Mouse (Mus musculus) erythroblast, embryonic 14.5 days (primary cell): ENCODE measurements around the gene Slc11a1. TPM values are rescaled to one million over a fixed set of nuclear protein-coding genes. Genes with fewer than 3 reads are reported as not detected.
A peak's percentile ranks its signal among the peaks of the same experiment; 100 is the strongest.

Experiments
- H3K27me3 ChIP-seq: 2 replicates; pipeline ENCODE4 v1.6.1; 2012; ENCODE audit warnings: inconsistent platforms; ENCODE audit not compliant: control insufficient read depth
- H3K36me3 ChIP-seq: 2 replicates; pipeline ENCODE4 v1.6.1; 2012; ENCODE audit warnings: mild to moderate bottlenecking, inconsistent platforms; ENCODE audit not compliant: control insufficient read depth
- H3K4me1 ChIP-seq: 2 replicates; pipeline ENCODE4 v1.6.1; 2012; ENCODE audit warnings: inconsistent platforms; ENCODE audit not compliant: control insufficient read depth
- H3K4me3 ChIP-seq: replicated peaks from 2 replicates; pipeline ENCODE3; 2012; ENCODE audit warnings: moderate library complexity, mild to moderate bottlenecking, inconsistent platforms
- H3K9me3 ChIP-seq: 2 replicates; pipeline ENCODE4 v1.6.1; 2012; ENCODE audit warnings: low read length, inconsistent platforms, mixed read lengths; ENCODE audit not compliant: control insufficient read depth
- GATA1 ChIP-seq: IDR thresholded peaks from 2 replicates; pipeline ENCODE4 v1.6.1; 2012; ENCODE audit warnings: low read length, inconsistent platforms, mixed read lengths
- TAL1 ChIP-seq: IDR thresholded peaks from 3 replicates; pipeline ENCODE4 v1.6.1; 2012; ENCODE audit warnings: low read length, inconsistent platforms, mixed read lengths
- polyA plus RNA-seq: library from polyadenylated mRNA; stranded (reverse); fragments of >175 nt; gene quantifications from 2 replicates; pipeline ENCODE4 v1.2.3, GENCODE M21; 2012

The Slc11a1 gene
- polyA plus RNA-seq, 1 experiment = 0.93 TPM

GRCm38 (mm10) chr1:74383385-74383784 is 8.4 kb downstream of the Slc11a1 start:
- Histone ChIP-seq H3K4me3 (no peak overlapping the region), H3K27me3 (0 out of 2 replicates have a peak, but pooled peaks cover 6% of the 10 kb centered on the region), H3K9me3 (no peaks in the 10 kb centered on the region), H3K36me3 (no peaks in the 10 kb centered on the region), H3K4me1 (peaks cover 59% of the 10 kb centered on the region)
- TF ChIP-seq GATA1 (no peak), TAL1 (no peak)

DNA sequence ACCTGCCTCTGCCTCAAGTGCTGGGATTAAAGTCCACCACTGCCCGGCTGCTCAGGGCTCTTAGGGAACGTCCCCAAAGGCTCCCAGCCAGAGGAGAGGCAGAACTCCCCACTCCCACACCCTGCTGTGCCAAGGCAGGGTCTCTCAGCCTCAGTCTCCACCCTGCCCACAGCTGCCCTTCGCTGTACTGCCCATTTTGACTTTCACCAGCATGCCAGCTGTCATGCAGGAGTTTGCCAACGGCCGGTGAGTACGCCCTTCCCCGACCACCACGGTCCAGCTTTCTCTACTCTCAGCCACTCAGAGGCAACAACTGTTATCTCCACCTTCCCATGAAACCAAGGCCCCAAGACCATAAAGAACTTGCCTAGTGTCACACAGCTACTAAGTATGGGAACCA is 9.5 kb downstream of the Slc11a1 start:
- TF ChIP-seq TAL1 (no peak), GATA1 (no peak)
- Histone ChIP-seq H3K36me3 (no peaks in the 10 kb centered on the region), H3K27me3 (0 out of 2 replicates have a peak, but pooled peaks cover 6% of the 10 kb centered on the region), H3K4me1 (peaks cover 66% of the 10 kb centered on the region), H3K4me3 (no peak overlapping the region), H3K9me3 (no peaks in the 10 kb centered on the region)

GRCm38 (mm10) chr1:74385064-74385463 is 10.1 kb downstream of the Slc11a1 start:
- H3K27me3 ChIP-seq = 0 out of 2 replicates have a peak, but pooled peaks cover 6% of the 10 kb centered on the region
- no peak overlapping the region for H3K4me3 ChIP-seq
- H3K36me3 ChIP-seq = no peaks in the 10 kb centered on the region
- TF ChIP-seq TAL1 = no peak
- no peak for TF ChIP-seq GATA1
- peaks cover 66% of the 10 kb centered on the region for H3K4me1 ChIP-seq
- no peaks in the 10 kb centered on the region for H3K9me3 ChIP-seq

DNA sequence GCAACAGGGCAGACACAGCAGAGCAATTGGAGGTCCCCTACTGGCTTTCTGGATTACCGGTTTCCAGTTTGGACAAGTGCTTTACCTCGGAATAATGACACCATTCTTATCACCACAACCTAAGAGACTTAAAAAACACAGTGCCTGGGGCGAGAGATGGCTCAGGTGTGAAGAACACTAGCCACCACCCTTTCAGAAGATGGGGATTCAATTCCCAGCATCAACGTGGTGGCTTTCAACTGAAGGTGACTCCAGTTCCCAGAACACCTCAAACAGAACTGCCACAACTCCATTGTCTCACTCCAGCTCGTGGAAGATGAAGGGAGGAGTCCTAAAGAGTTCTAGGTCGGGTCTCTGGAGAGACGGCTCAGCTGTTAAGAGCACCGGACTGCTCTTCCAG is 10.5 kb downstream of the Slc11a1 start:
- 0 out of 2 replicates have a peak, but pooled peaks cover 6% of the 10 kb centered on the region for H3K27me3 ChIP-seq
- no peak for TF ChIP-seq GATA1
- no peak for TF ChIP-seq TAL1
- peaks cover 71% of the 10 kb centered on the region for H3K4me1 ChIP-seq
- no peaks in the 10 kb centered on the region for H3K36me3 ChIP-seq
- H3K9me3 ChIP-seq = no peaks in the 10 kb centered on the region
- no peak overlapping the region for H3K4me3 ChIP-seq

- H3K36me3 ChIP-seq = no peaks in the 10 kb centered on the region
- H3K9me3 ChIP-seq = no peaks in the 10 kb centered on the region
- H3K4me3 ChIP-seq = peak overlapping the region; percentile 70
- H3K27me3 ChIP-seq = 0 out of 2 replicates have a peak, but pooled peaks cover 4% of the 10 kb centered on the region
- no peak for TF ChIP-seq GATA1
- no peak for TF ChIP-seq TAL1
- peaks cover 72% of the 10 kb centered on the region for H3K4me1 ChIP-seq
These were observed 11.3 kb downstream of the Slc11a1 start for GRCm38 (mm10) chr1:74386363-74386713.

DNA sequence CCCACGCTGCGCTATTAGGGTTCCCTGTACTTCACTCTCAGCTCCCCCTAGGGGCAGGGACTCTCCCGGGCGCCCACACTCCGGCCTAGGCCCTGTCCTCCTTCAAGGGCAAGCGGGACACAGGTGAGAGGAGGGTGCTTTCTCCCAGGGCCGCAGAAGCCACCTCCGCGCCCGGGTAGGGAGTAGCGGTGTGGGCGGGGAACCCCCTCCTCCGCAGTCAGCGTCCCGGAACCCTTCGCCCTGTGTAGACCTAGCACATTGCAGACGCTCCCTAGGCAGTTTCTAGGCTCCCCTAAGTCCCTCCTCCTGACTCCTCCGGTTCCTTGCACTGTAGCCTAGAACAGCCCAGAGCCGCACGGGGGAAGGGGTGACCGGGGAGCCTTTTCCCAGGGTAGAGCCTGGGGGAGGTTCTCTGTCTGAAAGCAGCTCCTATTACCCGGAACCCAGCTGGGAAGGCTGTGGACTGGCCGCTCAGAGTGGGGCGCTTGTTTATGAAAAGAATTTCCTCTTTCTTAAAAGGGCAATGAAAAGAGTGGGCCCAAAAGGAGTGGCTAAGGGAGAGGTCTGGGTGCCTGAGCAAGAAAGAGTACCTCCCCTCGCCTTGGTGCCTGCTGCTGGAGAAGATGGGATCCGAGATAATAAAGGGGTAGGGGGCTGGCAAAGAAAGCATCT is 11.9 kb downstream of the Slc11a1 start:
- H3K9me3 ChIP-seq = no peaks in the 10 kb centered on the region
- no peak for TF ChIP-seq GATA1
- no peak for TF ChIP-seq TAL1
- H3K4me1 ChIP-seq = peaks cover 67% of the 10 kb centered on the region
- H3K4me3 ChIP-seq = peak overlapping the region; percentile 70
- 0 out of 2 replicates have a peak, but pooled peaks cover 2% of the 10 kb centered on the region for H3K27me3 ChIP-seq
- no peaks in the 10 kb centered on the region for H3K36me3 ChIP-seq

DNA sequence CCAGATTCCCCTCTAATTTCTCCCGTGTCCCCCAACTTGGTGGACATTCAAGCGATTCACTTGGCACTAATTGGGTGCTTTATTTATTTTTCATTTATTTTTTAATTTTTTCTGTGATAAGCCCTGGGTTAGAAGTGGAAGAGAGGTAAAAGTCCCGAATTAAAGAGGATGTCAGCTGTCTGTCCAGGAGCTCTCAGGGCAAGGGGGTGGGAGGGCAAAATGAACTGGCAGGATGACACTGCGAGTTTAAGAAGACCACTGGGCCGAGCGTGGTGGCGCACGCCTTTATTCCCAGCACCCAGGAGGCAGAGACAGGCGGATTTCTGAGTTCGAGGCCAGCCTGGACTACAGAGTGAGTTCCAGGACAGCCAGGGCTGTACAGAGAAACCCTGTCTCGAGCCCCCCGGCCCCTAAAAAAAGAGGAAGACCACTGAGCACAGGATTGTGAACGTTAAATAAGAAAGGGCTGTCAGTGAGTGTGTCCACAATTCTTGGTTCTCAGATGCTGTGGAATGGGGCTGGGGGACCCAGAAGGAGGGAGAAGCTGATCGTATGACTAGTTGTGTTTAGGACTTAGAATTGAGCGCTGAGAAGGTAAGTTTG is 12.5 kb downstream of the Slc11a1 start:
- Histone ChIP-seq H3K4me1 (peaks cover 72% of the 10 kb centered on the region), H3K36me3 (peaks cover 2% of the 10 kb centered on the region; the same call in 1 of the 2 replicates), H3K4me3 (peak overlapping the region; percentile 70), H3K27me3 (no peaks in the 10 kb centered on the region), H3K9me3 (no peaks in the 10 kb centered on the region)
- TF ChIP-seq GATA1 (no peak), TAL1 (no peak)

- Histone ChIP-seq H3K36me3 (peaks cover 11% of the 10 kb centered on the region), H3K27me3 (no peaks in the 10 kb centered on the region), H3K4me1 (peaks cover 77% of the 10 kb centered on the region), H3K4me3 (no peak overlapping the region), H3K9me3 (no peaks in the 10 kb centered on the region)
- no peak for TF ChIP-seq TAL1
- TF ChIP-seq GATA1 = no peak
These were observed 13.5 kb downstream of the Slc11a1 start for GRCm38 (mm10) chr1:74388398-74388920.

DNA sequence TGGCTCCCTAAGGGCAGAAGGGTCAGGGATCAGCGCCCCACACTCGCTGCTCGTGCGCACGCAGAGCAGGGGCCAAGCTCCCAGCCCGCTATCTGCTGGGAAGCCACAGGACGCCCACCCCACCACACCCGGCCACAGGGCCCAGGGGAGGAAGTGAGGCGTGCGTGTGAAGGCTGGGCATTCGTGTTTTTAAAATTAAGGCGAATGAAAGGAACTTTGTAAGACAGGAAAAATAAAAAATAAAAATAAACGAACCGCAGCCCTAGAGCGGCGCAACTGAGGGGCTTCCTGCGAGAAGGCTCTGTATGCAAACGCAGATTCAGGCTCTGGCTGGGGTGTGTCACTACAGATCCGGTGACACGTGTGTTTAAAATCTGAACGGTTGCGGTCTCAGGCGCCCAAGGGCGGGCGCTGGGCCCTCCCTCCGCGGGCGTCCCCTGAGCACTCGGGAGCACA is 14.9 kb downstream of the Slc11a1 start:
- H3K36me3 ChIP-seq = peaks cover 25% of the 10 kb centered on the region
- H3K4me1 ChIP-seq = peaks cover 80% of the 10 kb centered on the region
- H3K4me3 ChIP-seq = peak overlapping the region; percentile 95
- H3K9me3 ChIP-seq = no peaks in the 10 kb centered on the region
- no peak for TF ChIP-seq GATA1
- no peak for TF ChIP-seq TAL1
- H3K27me3 ChIP-seq = no peaks in the 10 kb centered on the region
